Mouse (Mus musculus) midbrain, embryonic 15.5 days (tissue): ENCODE measurements around the gene Sytl3. TPM values are rescaled to one million over a fixed set of nuclear protein-coding genes. Genes with fewer than 3 reads are reported as not detected.
A peak's percentile ranks its signal among the peaks of the same experiment; 100 is the strongest.

Source experiments
- ATAC-seq: fragments of 200-750 bp; cut with Nextera tagmentation; replicated peaks from 2 replicates; pipeline ENCODE4 v1.8.0; 2017; ENCODE audit warnings: moderate TSS enrichment
- H3K27ac ChIP-seq: fragments of 300-500 bp; sonication (generic); 2 replicates; pipeline ENCODE4 v1.5.1; 2015; ENCODE audit warnings: mild to moderate bottlenecking, inconsistent platforms
- H3K27me3 ChIP-seq: fragments of 300-500 bp; sonication (generic); replicated peaks from 2 replicates; pipeline ENCODE4 v1.6.1; 2015; ENCODE audit warnings: inconsistent platforms
- H3K36me3 ChIP-seq: fragments of 300-500 bp; sonication (generic); replicated peaks from 2 replicates; pipeline ENCODE4 v1.6.1; 2015; ENCODE audit warnings: inconsistent platforms
- H3K4me1 ChIP-seq: fragments of 300-500 bp; sonication (generic); 2 replicates; pipeline ENCODE4 v1.6.1; 2015; ENCODE audit warnings: inconsistent platforms
- H3K4me2 ChIP-seq: fragments of 300-500 bp; sonication (generic); 2 replicates; pipeline ENCODE4 v1.6.1; 2015; ENCODE audit warnings: inconsistent platforms, mild to moderate bottlenecking, moderate library complexity
- H3K4me3 ChIP-seq: fragments of 300-500 bp; sonication (generic); 2 replicates; pipeline ENCODE4 v1.5.1; 2015; ENCODE audit warnings: mild to moderate bottlenecking, inconsistent platforms
- H3K9ac ChIP-seq: fragments of 300-500 bp; sonication (generic); 2 replicates; pipeline ENCODE4 v1.6.1; 2015; ENCODE audit warnings: mild to moderate bottlenecking, inconsistent platforms
- H3K9me3 ChIP-seq: fragments of 300-500 bp; sonication (generic); 2 replicates; pipeline ENCODE4 v1.6.1; 2016; ENCODE audit warnings: inconsistent platforms
- WGBS: fragments of 180-500 bp; shearing (Covaris S2); methylation state at CpG from one replicate; pipeline ENCODE4 v1.1.7; 2015; ENCODE audit warnings: mixed read lengths; 5-methylcytosine and 5-hydroxymethylcytosine counted together
- polyA plus RNA-seq: library from polyadenylated mRNA; unstranded; fragments of >200 nt; fragmentation: Nextera tagmentation; extraction: Ambion mirVana; gene quantifications from 2 replicates; pipeline ENCODE4 v1.2.1, GENCODE M21; 2015

Sytl3 gene
- polyA plus RNA-seq, 1 experiment from 2014 or later: 0.90 TPM

DNA sequence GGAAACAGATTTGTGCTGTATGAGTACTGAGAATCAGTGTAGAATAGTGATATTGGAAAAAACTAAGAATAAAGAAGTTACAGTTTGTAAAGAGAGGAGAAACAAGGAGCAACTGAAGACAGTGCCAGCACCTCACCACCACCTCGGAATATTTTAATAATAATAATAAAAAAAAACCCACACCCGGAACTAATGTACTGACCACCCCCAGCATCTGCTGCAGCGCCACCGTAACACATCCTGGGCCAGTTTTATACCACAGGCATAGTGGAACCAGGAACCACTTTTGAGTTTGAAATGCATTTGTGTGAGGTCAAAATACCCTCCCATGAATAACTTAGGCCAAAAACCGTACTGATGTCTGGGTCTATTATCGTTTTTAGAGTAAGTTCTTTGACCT is 122.4 kb downstream of the Sytl3 start:
- 41% methylated on average over 6 of the region's 6 CpGs for WGBS
- peak overlapping the region; percentile 96; the same call in 1 of the 2 replicates for H3K4me2 ChIP-seq
- H3K36me3 ChIP-seq: no peaks in the 10 kb centered on the region
- peaks cover 43% of the 10 kb centered on the region for H3K27me3 ChIP-seq
- H3K27ac ChIP-seq: no peak overlapping the region
- no peak for ATAC-seq
- peak overlapping the region; percentile 7; the same call in 1 of the 2 replicates for H3K4me3 ChIP-seq
- no peak overlapping the region for H3K9ac ChIP-seq
- H3K9me3 ChIP-seq: no peaks in the 10 kb centered on the region
- peaks cover 24% of the 10 kb centered on the region for H3K4me1 ChIP-seq

DNA sequence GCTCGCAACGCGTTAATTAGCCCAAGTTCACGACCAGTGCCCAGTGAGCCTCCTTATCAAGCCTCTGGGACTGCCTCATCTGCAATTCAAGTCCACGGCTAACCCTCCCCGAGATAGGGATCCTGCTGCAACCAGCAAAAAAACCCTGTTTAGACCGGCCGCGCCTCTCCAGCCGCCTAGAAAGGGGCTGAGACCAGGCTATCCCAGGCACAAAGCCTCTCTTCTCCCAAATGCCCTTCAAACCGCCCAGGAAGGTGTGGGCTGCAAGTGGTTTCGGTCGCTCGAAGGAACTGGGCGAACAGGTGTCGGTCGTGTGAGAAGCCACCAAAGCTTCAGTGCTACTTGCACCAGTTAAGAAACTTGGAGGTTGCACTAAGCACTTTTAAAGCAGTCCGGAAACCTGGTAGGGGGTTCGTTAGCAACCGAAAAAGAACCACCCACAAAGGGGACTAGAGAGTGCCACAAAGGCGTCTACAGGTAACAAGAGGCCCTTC is 123.2 kb downstream of the Sytl3 start:
- Histone ChIP-seq H3K36me3 (no peaks in the 10 kb centered on the region), H3K4me1 (peaks cover 24% of the 10 kb centered on the region), H3K27ac (0 out of 2 replicates have a peak overlapping the region, but pooled peaks have one; percentile 3), H3K9me3 (no peaks in the 10 kb centered on the region), H3K9ac (peak overlapping the region; percentile 40), H3K27me3 (peaks cover 46% of the 10 kb centered on the region), H3K4me2 (peak overlapping the region; percentile 96), H3K4me3 (peak overlapping the region; percentile 60)
- WGBS: 2% methylated on average over 21 of the region's 21 CpGs
- no peak for ATAC-seq

- Histone ChIP-seq H3K4me3 (peak within 1 kb of the TSS; percentile 60), H3K4me2 (peak within 1 kb of the TSS; percentile 96), H3K36me3 (no peaks in the 10 kb centered on the region), H3K4me1 (peaks cover 24% of the 10 kb centered on the region), H3K9me3 (no peaks in the 10 kb centered on the region), H3K27ac (0 out of 2 replicates have a peak within 1 kb of the TSS, but pooled peaks have one; percentile 3), H3K9ac (peak within 1 kb of the TSS; percentile 40), H3K27me3 (peaks cover 46% of the 10 kb centered on the region)
- ATAC-seq: peak; percentile 62
- WGBS: under 1% methylated on average over 52 of the region's 52 CpGs
These were observed 123.7 kb downstream of the Sytl3 start, which contains the start of gene Ezr for GRCm38 (mm10) chr17:6782611-6783005. TSS of gene Ezr (minus strand) at chr17:6782784.

DNA sequence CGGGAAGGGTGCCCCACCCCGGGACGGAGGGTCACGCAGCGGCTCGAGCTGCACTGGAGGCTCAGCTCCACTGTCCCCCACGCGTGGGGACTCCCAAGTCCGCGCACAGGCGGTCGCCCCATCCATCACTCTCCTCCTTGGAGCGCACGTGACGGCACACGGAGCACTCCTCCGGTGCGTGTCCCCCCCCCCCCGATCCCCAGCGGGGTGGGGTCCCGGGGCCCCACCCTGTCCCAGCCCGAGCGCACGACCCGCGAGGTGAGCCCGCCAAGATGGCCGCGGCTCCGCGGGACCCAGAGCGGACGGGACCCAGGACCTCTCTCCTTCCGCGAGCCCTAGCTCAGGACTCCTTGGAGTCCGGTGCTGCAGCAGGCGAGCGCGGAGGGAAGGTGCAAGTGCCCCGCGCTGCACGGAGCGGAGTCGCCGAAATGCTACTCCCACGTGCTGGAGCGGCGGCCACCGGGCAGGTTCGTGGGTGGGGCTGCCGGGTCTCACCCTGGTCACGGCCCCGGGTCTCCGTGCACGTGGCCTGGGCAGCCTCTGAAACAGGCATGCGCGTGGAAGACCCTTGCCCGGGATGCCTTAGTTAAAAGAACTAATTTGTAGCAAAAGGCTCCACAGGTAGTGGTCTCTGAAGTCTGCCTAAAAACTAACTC is 124.2 kb downstream of the Sytl3 start:
- peaks cover 46% of the 10 kb centered on the region for H3K27me3 ChIP-seq
- H3K4me1 ChIP-seq: peaks cover 24% of the 10 kb centered on the region
- peak overlapping the region; percentile 96 for H3K4me2 ChIP-seq
- no peaks in the 10 kb centered on the region for H3K9me3 ChIP-seq
- under 1% methylated on average over 55 of the region's 58 CpGs for WGBS
- peak overlapping the region; percentile 40; the same call in 1 of the 2 replicates for H3K9ac ChIP-seq
- peak overlapping the region; percentile 60 for H3K4me3 ChIP-seq
- peak; percentile 73 for ATAC-seq
- no peak overlapping the region for H3K27ac ChIP-seq
- no peaks in the 10 kb centered on the region for H3K36me3 ChIP-seq

DNA sequence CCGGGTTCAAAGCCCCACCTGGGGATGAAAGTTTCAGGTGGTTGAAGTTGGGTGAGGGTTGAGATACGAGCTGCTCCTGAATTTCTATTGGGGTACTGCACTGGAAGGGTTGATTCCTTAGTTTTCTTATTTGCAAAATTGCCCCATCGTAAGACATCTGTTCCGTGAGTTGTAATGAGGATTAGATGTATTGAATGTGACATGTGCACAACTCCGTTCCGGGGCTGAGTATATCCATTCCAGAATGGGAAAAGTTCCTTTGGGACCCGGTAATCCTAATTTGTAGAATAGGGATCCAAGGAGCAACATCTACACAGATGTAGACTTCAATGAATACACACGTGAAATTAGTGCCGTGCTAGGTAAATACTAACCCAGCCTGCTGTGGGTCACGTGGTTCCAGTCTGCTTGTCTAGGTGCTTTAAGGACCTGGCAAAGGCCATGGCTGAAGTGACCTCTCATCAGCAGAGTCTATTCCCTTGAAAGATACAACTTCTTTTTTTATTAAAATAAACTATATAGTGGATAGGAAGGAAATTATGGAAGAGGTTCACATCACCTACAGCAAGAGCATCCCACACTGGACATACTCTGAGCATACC is 125.0 kb downstream of the Sytl3 start:
- H3K27me3 ChIP-seq: peaks cover 46% of the 10 kb centered on the region
- peak overlapping the region; percentile 60 for H3K4me3 ChIP-seq
- H3K9ac ChIP-seq: no peak overlapping the region
- no peak overlapping the region for H3K27ac ChIP-seq
- H3K4me2 ChIP-seq: peak overlapping the region; percentile 96; the same call in 1 of the 2 replicates
- no peak for ATAC-seq
- no peaks in the 10 kb centered on the region for H3K36me3 ChIP-seq
- no peaks in the 10 kb centered on the region for H3K9me3 ChIP-seq
- H3K4me1 ChIP-seq: peaks cover 19% of the 10 kb centered on the region
- whole genome bisulfite sequencing: 37% methylated on average over 10 of the region's 10 CpGs

DNA sequence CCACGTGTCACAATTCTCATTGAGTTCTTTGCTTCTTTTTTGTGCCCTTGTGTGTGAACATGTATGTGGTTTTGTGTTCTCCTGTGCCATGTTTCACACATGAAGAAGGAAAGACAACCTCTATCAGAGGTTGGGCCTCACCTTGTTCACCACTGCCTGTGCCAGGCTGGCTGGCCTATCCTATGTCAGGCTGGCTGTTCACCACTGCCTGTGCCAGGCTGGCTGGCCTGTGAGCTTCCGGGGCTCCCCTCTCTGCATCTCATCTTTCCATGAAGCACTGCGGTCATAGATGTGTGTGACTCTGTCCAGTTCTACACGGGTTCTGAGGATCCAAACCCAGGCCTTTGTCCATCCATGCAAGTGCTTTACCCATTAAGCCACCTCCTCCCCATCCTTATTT is 128.3 kb downstream of the Sytl3 start:
- no peak for ATAC-seq
- peaks cover 22% of the 10 kb centered on the region for H3K27me3 ChIP-seq
- no peak overlapping the region for H3K9ac ChIP-seq
- WGBS: 89% methylated on average over 4 of the region's 4 CpGs
- no peaks in the 10 kb centered on the region for H3K9me3 ChIP-seq
- H3K4me3 ChIP-seq: no peak overlapping the region
- H3K27ac ChIP-seq: no peak overlapping the region
- H3K36me3 ChIP-seq: no peaks in the 10 kb centered on the region
- peaks cover 10% of the 10 kb centered on the region for H3K4me1 ChIP-seq
- no peak overlapping the region for H3K4me2 ChIP-seq

Other genes with a start within 250 kb of the Sytl3 start
- gene Dynlt1b, start 229.0 kb upstream of the Sytl3 start, polyA plus RNA-seq: 1,067 and 1,101 TPM in 2 replicates
- gene Dynlt1c, start 57.4 kb upstream of the Sytl3 start, polyA plus RNA-seq: 76.4 and 84.8 TPM in 2 replicates
- gene Dynlt1f, start 3.2 kb upstream of the Sytl3 start, polyA plus RNA-seq: 253 and 259 TPM in 2 replicates
- 32.5 and 39.6 TPM in 2 replicates for gene Ezr, start 123.7 kb downstream of the Sytl3 start, polyA plus RNA-seq